Mouse (Mus musculus) testis, adult 2 months (tissue): ENCODE results near the gene Slc7a15. TPM values are rescaled to one million over a fixed set of nuclear protein-coding genes. Genes with fewer than 3 reads are reported as not detected.
A peak's percentile ranks its signal among the peaks of the same experiment; 100 is the strongest.

Source experiments
- H3K27ac ChIP-seq: fragments of 200-500 bp; 2 replicates; pipeline ENCODE4 v1.5.1; 2012; ENCODE audit warnings: low read depth, low read length; ENCODE audit not compliant: control insufficient read depth, insufficient read depth
- H3K27me3 ChIP-seq: fragments of 200-500 bp; 2 replicates; pipeline ENCODE4 v1.6.1; 2012; ENCODE audit warnings: mild to moderate bottlenecking, low read length, moderate library complexity; ENCODE audit not compliant: control insufficient read depth, insufficient read depth
- H3K36me3 ChIP-seq: fragments of 200-500 bp; 2 replicates; pipeline ENCODE4 v1.6.1; 2012; ENCODE audit warnings: mild to moderate bottlenecking, low read length; ENCODE audit not compliant: control insufficient read depth, insufficient read depth
- H3K4me1 ChIP-seq: fragments of 200-500 bp; 2 replicates; pipeline ENCODE4 v1.6.1; 2012; ENCODE audit warnings: low read length; ENCODE audit not compliant: control insufficient read depth, insufficient read depth
- H3K4me3 ChIP-seq: fragments of 200-500 bp; 2 replicates; pipeline ENCODE4 v1.5.1; 2012; ENCODE audit warnings: low read depth, mild to moderate bottlenecking, low read length, moderate library complexity, mixed read lengths; ENCODE audit not compliant: control insufficient read depth
- CTCF ChIP-seq: fragments of 200-500 bp; IDR thresholded peaks from 2 replicates; pipeline ENCODE4 v1.5.1; 2012; ENCODE audit warnings: low read depth, mild to moderate bottlenecking, inconsistent platforms, low read length, moderate library complexity; ENCODE audit not compliant: control insufficient read depth, insufficient read depth, insufficient replicate concordance
- POLR2A ChIP-seq: fragments of 200-500 bp; IDR thresholded peaks from 2 replicates; pipeline ENCODE4 v1.6.1; 2012; ENCODE audit warnings: low read depth, mild to moderate bottlenecking, inconsistent platforms, low read length, moderate library complexity; ENCODE audit not compliant: control insufficient read depth
- polyA plus RNA-seq: library from polyadenylated mRNA; depleted of rRNA; stranded (reverse); fragments of >200 nt; gene quantifications from 2 replicates; pipeline ENCODE4 v1.2.3, GENCODE M21; 2012

Gene Slc7a15
- polyA plus RNA-seq, 1 experiment = 0.84 TPM

DNA sequence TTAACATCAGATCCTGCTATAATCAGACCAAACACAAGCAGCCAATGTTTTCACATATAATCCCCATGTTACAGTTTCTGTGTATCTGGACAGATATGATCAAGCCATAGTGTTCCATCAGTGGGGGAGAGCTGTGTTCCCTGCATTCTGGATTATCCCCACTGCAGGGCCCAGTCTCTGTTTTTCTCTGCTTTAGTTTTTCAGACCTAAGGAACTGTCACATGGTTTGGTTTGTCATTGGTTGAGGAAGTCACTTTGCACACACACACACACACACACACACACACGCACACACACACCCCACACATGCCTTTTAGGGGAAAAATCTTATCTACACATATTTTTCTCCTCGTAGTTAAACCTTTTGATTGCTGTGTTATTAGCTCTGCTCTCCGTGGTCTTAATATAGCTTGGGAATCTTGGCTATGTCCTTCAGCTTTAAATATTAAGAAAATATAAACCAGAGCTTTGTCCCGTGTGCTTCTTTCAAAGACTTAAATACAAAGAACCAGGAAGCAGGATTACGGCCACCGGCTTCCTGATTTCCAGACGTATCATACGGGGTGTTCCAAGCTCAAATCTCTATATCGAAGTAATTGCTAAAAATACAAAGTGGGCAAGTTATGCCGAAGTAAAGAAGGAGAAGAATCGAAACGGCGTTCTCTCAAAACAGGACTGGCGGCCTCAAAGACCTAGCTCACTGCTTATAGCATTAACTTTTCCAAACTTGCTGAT is 97.1 kb downstream of the Slc7a15 start:
- TF ChIP-seq CTCF (no peak), POLR2A (no peak)
- no peak overlapping the region for H3K4me3 ChIP-seq
- peak overlapping the region; percentile 97 for H3K27ac ChIP-seq
- peaks cover 14% of the 10 kb centered on the region for H3K4me1 ChIP-seq
- H3K27me3 ChIP-seq = no peaks in the 10 kb centered on the region
- H3K36me3 ChIP-seq = no peaks in the 10 kb centered on the region

DNA sequence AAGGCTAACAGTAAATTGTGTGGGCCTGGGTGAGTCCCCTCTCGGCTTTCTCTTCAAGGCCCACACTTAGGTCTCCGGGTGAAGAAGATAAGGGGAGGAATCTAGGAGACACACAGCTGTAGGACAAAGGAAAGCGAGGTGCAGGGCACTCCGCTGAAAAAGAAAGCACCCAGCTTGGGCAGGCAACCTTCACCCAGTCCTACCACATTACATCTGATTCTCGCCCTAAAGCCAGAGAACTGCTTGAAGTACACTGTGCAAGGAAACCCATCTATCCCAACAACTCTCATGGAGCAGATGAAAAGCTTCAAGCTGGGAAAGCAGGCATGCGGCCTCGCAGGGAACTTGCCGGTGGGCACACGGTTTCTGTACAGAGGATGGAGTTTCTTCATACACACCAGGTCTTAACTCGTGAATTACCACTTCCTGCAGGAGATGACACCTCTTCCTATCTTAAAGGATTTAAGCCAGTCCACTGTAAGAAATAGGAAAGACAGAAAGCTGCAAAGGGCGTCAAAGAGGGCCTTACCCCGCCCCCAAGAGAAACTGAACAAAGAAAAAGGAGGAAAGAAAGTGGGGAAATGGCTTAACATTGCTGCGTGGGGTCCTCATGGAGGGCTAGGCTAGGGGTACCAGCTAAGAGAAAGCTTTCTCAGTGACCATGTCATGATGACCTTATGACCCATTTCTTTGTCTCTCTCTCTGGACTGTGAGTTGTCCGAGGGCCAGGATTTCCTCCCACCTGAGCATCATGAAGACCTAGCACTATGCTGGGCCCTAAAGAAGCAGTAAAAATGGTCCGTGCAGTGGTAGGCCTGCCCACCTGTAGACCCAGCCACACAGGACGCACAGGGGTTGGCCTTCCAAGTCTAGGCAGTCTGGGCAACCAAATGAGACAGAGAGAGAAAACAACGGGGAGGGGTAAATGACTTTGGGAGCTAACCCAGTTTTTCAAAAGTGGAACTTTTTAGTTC is 98.0 kb downstream of the Slc7a15 start:
- no peak for TF ChIP-seq CTCF
- no peak for TF ChIP-seq POLR2A
- no peaks in the 10 kb centered on the region for H3K36me3 ChIP-seq

DNA sequence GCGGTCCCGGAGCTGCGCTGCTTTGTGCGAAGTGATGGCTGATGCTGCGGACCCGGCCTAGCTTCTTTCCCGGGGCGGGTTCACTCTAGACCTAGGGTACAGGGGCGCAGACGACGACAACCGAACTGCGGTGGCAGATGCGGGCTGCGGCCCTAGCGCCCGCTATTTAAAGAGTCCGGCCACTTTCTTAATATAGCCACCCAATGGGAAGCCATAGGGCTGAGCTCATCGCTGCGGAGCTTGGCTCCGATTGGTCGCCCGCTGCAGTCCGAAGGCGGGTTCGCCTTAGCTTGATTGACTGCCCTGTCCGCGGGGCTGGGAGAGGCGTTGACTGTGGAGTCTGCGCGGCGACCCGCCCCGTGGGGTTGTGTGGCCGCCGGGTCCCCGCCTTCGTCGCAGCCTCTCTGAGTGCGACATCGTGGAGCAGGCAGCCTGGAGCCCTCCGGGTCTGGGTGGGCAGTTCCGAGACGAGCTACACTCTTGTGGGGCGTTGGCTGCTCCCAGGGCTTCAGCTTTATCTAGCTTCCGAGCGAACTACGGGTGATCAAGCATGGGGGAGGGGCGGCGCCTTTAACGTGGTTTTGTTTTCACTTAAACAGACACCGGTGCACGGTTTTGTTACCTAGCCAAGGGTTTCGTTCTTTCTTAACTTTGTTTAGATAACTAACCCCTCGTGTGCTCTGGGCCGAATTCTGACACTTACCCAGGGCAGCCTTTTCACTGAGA is 98.8 kb downstream of the Slc7a15 start, which contains the start of gene Rhob:
Gene Rhob (minus strand): TSS at position 139 of the 726 bp plus-strand sequence.
- Histone ChIP-seq H3K4me3 (peak within 1 kb of the TSS; percentile 90), H3K36me3 (no peaks in the 10 kb centered on the region), H3K27me3 (no peaks in the 10 kb centered on the region), H3K4me1 (peaks cover 19% of the 10 kb centered on the region), H3K27ac (peak within 1 kb of the TSS; percentile 97)
- TF ChIP-seq POLR2A (peak; percentile 97), CTCF (no peak)

More for the DNA sequence above, 98.0 kb downstream of the Slc7a15 start:
- Histone ChIP-seq H3K27me3 (no peaks in the 10 kb centered on the region), H3K27ac (peak overlapping the region; percentile 97), H3K4me3 (peak overlapping the region; percentile 90), H3K4me1 (peaks cover 18% of the 10 kb centered on the region)

DNA sequence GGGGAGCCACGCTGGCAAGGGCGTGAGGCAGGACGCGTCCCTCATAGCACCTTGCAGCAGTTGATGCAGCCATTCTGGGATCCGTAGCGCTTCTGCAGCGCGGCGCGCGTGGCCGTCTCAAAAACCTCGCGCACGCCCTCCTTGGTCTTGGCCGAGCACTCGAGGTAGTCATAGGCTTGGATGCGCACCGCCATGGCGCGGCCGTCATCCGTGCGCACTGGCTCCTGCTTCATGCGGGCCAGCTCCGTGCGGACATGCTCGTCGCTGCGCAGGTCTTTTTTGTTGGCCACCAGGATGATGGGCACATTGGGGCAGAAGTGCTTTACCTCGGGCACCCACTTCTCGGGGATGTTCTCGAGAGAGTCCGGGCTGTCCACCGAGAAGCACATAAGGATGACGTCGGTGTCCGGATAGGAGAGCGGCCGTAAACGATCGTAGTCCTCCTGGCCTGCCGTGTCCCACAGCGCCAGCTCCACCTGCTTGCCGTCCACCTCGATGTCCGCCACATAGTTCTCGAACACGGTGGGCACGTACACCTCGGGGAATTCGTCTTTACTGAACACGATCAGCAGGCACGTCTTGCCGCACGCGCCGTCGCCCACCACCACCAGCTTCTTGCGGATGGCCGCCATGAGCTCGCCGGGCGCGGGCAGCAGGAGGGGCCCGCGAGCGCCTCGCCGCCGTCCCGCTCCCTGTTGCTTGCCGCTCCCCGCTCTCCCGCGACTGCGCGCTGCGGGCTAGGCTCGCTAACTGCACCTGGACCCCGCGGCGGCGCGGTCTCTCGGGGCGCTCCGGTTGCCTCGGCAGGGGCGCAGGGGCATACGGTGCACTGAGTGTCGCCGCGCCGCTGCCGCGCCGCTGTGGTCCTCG is 99.6 kb downstream of the Slc7a15 start:
- Histone ChIP-seq H3K4me1 (peaks cover 19% of the 10 kb centered on the region), H3K27ac (peak overlapping the region; percentile 93), H3K4me3 (peak overlapping the region; percentile 90), H3K27me3 (no peaks in the 10 kb centered on the region), H3K36me3 (no peaks in the 10 kb centered on the region)
- no peak; the same call in 1 of the 2 replicates for TF ChIP-seq POLR2A
- no peak for TF ChIP-seq CTCF

DNA sequence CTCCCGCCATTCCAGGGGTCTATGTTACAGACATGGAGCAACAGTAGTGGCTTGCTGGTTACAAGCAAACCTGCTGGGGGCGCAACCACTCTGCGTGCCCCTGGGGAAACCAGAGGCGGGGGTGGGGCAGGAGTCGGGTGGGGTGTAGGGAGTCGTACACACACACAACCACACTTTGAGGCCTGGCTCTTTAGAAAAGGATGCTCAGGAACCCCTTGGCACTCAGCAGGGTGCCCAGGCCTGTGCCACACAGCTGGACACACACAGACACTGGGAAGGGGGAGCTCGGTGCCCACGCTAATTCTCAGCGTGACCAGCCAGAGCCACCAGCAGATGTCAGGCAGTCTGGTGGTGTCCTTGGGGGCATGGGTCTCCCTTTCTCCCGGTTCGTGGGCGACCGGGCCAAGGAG is 100.3 kb downstream of the Slc7a15 start:
- peak overlapping the region; percentile 90 for H3K4me3 ChIP-seq
- no peak for TF ChIP-seq CTCF
- TF ChIP-seq POLR2A = no peak
- peaks cover 19% of the 10 kb centered on the region for H3K4me1 ChIP-seq
- no peaks in the 10 kb centered on the region for H3K36me3 ChIP-seq
- no peaks in the 10 kb centered on the region for H3K27me3 ChIP-seq
- H3K27ac ChIP-seq = peak overlapping the region; percentile 93

DNA sequence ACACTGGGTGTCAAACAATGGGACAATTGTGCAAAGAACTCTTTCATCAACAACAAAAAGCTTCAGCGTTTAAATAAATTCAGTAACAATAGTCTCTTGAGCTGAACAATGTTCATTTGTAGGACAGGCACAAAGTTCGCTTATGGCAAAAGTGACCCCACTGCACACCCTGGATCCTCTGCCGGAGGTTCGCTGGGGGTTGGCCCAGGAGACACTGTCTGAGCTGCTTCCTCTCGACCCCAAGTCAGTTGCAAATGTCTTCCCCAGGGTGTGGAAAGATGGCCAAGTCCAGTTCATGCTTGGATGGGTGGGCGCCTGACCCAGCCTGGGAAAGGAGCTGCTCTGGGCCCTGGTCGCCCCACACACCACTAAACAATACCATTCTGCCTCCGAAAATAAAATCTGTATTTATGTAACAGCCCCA is 100.7 kb downstream of the Slc7a15 start:
- peak overlapping the region; percentile 51 for H3K4me3 ChIP-seq
- no peak for TF ChIP-seq POLR2A
- no peak for TF ChIP-seq CTCF
- H3K27ac ChIP-seq = no peak overlapping the region
- H3K27me3 ChIP-seq = no peaks in the 10 kb centered on the region
- H3K4me1 ChIP-seq = peaks cover 19% of the 10 kb centered on the region
- H3K36me3 ChIP-seq = no peaks in the 10 kb centered on the region
